Mouse (Mus musculus): ENCODE data around the gene Olfr552. TPM values are rescaled to one million over a fixed set of nuclear protein-coding genes. Genes with fewer than 3 reads are reported as not detected.
"Not testable (repeated sequence)": the region's sequence is repeated elsewhere in the genome, so short reads cannot be mapped to it uniquely, and the experiment has no call there.

Olfr552 gene
- polyA plus RNA-seq, 1 experiment: 0.13 TPM

DNA sequence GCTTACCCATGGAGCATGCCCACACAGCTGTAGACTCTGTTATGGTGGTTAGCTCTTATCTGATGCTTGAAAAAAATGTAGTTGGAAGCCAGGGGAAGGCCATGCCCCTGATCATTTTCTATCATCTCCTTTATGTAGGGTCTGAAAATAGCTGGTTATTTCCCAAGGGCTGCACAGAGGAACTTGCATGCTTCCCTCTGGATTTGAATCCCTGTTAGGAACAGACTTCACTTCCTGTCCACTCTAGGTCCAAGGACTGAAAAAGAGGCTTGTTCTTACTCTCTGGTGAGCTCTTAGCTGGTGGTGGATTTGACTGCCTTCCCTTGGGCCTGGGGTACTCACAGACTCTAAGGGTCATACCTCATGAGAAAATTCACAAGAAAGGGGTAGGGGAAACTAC is 20.5 kb downstream of the Olfr552 start, which contains the start of gene Olfr553:
Olfr553 (minus strand) TSS at position 101 of the 400 bp plus-strand sequence.
- H3K4me1 ChIP-seq (ENCODE audit: control insufficient read depth, insufficient read depth, low read length): peaks cover 3% of the 10 kb centered on the region
- H3K4me3 ChIP-seq (replicated peaks; ENCODE audit: extremely low read depth, low read depth, low read length): no peak within 1 kb of the TSS
- DNase-seq: no peak
- TF ChIP-seq CTCF (IDR thresholded peaks at IDR 0.05; ENCODE audit: insufficient read depth, low read length) (no peak), POLR2A (IDR thresholded peaks at IDR 0.05; ENCODE audit: borderline replicate concordance, extremely low read depth, low read depth, low read length) (no peak)

DNA sequence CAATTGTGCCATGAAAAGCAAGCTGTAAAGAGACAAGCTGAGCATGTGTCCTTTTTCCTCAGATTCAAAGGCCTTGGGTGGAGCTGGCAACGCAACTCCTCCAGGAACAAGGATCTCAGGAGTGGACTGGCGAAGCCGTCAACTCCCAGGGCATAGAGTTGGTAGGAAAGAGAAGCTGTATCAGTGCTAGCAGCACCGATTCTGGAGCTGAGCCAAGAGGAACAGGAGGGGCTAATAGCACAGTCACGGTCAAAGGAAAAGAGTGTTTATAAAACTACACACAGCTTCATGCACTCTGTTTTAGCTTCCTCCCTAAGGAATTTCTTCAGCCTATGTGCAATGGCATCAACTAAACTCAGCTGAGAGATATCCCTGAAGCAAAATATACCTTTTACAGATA is 22.0 kb downstream of the Olfr552 start:
- no peak for DNase-seq
- TF ChIP-seq CTCF (IDR thresholded peaks at IDR 0.05; ENCODE audit: insufficient read depth, low read length): no peak
- TF ChIP-seq POLR2A (IDR thresholded peaks at IDR 0.05; ENCODE audit: borderline replicate concordance, extremely low read depth, low read depth, low read length): no peak
- H3K4me1 ChIP-seq (ENCODE audit: control insufficient read depth, insufficient read depth, low read length): peaks cover 3% of the 10 kb centered on the region

DNA sequence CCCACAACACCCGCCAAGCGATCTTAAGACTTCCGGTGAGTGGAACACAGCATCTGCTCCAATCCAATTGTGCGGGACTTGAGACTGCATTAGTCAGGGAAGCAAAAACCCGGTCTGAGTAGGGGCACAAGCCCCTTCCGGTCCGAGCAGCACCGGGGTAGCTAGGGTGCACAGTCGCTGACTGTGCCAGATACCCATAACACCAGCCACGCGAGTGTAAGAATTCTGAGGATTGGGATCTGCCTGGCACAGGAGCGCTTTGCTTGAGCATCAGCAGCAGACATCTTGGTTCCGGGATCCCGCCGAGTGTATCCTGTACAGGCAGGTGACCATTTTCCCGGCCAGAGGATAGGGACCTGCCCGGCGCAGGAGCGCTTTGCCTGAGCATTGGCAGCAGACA is 22.8 kb downstream of the Olfr552 start:
- WGBS: 84% methylated on average over 19 of the region's 19 CpGs
- not testable (repeated sequence) for H3K4me1 ChIP-seq (ENCODE audit: control insufficient read depth, insufficient read depth, low read length); DNase-seq; H3K4me3 ChIP-seq (replicated peaks; ENCODE audit: extremely low read depth, low read depth, low read length)

More for the DNA sequence above, 22.0 kb downstream of the Olfr552 start:
- H3K4me3 ChIP-seq (replicated peaks; ENCODE audit: extremely low read depth, low read depth, low read length): no peak overlapping the region
- WGBS: 20% methylated on average over 5 of the region's 5 CpGs

DNA sequence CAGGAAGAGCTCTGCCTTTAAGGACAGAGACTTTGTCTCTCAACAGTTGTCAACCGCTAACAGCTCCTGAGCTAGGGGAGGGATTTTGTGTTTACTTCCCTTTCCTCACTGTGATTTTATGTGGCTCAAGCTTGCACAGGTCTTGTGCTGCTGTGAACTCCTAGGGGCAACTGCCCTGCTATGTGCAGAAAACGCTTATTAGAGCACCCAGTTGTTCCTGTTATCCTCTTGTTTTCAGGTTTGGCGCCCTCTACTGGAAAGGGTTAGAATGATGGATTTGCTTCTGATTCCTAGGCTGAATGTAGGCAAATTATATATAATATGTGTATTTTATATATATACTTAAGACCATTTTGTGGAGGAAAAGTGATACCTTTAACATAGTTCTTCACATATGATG is 39.1 kb downstream of the Olfr552 start:
- DNase-seq: peak; percentile 21
- 23% methylated on average over 3 of the region's 3 CpGs for WGBS
- TF ChIP-seq POLR2A (IDR thresholded peaks at IDR 0.05; ENCODE audit: borderline replicate concordance, extremely low read depth, low read depth, low read length): no peak
- 0 out of 2 replicates have a peak, but pooled peaks have one; percentile 11 for TF ChIP-seq CTCF (IDR thresholded peaks at IDR 0.05; ENCODE audit: insufficient read depth, low read length)
- Histone ChIP-seq H3K4me3 (replicated peaks; ENCODE audit: extremely low read depth, low read depth, low read length) (no peak overlapping the region), H3K4me1 (ENCODE audit: control insufficient read depth, insufficient read depth, low read length) (no peaks in the 10 kb centered on the region)

DNA sequence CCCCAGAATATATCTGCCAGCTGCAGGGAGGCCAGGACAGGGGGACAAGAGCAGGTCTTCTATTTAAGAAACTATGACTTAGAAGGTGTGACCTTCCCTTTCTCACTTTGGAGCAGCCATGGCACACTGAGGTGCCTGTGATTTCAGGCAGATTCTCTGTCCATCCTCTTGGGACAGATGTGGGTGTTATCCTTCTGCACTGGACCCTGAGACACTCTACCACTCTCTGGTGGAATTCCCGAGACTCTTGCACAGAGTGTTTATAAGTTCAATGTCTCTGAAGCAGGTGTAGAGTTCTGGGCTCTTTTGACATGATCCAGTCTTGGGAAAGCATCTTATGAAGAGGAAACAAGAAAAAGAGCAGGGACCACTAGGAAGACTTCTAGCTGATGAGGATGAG is 40.6 kb downstream of the Olfr552 start, which contains the start of gene Olfr554:
Olfr554 (plus strand) TSS at position 301 of the 400 bp plus-strand sequence.
- no peak for TF ChIP-seq POLR2A (IDR thresholded peaks at IDR 0.05; ENCODE audit: borderline replicate concordance, extremely low read depth, low read depth, low read length)
- no peak for TF ChIP-seq CTCF (IDR thresholded peaks at IDR 0.05; ENCODE audit: insufficient read depth, low read length)
- Histone ChIP-seq H3K4me3 (replicated peaks; ENCODE audit: extremely low read depth, low read depth, low read length) (no peak within 1 kb of the TSS), H3K4me1 (ENCODE audit: control insufficient read depth, insufficient read depth, low read length) (no peaks in the 10 kb centered on the region)
- no peak for DNase-seq
- 71% methylated on average over 1 of the region's 1 CpGs for WGBS

DNA sequence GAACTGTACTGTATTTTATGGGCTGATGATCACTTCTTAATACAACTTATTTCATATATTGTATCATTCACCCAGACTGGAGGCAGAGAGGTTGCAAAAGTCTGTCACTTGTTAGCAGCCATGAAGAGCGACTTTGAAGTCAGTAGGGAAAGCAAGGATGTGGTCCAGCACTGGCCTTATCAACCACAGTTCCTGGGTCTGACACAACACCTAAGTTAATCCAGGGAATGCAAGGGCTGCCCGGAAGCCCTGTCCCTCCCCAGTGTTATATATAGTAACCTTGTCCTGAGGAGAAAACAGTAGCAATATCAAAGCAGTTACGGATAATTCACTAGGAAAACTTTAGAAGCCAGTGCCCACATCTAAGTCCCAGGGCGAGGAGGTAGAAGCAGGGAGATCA is 47.4 kb downstream of the Olfr552 start:
- not testable (repeated sequence) for DNase-seq; H3K4me1 ChIP-seq (ENCODE audit: control insufficient read depth, insufficient read depth, low read length); H3K4me3 ChIP-seq (replicated peaks; ENCODE audit: extremely low read depth, low read depth, low read length)
- WGBS: 72% methylated on average over 4 of the region's 4 CpGs

Other genes starting within 250 kb of the Olfr552 start
- gene Rrm1, start 156.1 kb upstream of the Olfr552 start, polyA plus RNA-seq (2012; rRNA removed): 5.9 and 7.2 TPM in 2 replicates
- gene Olfr543, start 116.1 kb upstream of the Olfr552 start, polyA plus RNA-seq (2012; rRNA removed): not detected in 2 replicates
- gene Olfr544, start 109.5 kb upstream of the Olfr552 start, polyA plus RNA-seq (2012; rRNA removed): not detected in 2 replicates
- not detected in 2 replicates for gene Olfr545, start 98.2 kb upstream of the Olfr552 start, polyA plus RNA-seq (2012; rRNA removed)
- not detected in 2 replicates for gene Olfr547, start 63.0 kb upstream of the Olfr552 start, polyA plus RNA-seq (2012; rRNA removed)
- not detected in 2 replicates for gene Olfr548-ps1, start 56.9 kb upstream of the Olfr552 start, polyA plus RNA-seq (2012; rRNA removed)
- not detected in 2 replicates for gene Olfr549, start 47.9 kb upstream of the Olfr552 start, polyA plus RNA-seq (2012; rRNA removed)
- 6.1 and 9.7 TPM in 2 replicates for gene Trim21, start 32.3 kb upstream of the Olfr552 start, polyA plus RNA-seq (2012; rRNA removed)
- 8.4 and 9.4 TPM in 2 replicates for gene Olfr550, start 26.3 kb upstream of the Olfr552 start, polyA plus RNA-seq (2012; rRNA removed)
- not detected in 2 replicates for gene Olfr551, start 5.9 kb upstream of the Olfr552 start, polyA plus RNA-seq (2012; rRNA removed)
- gene Olfr553, start 20.4 kb downstream of the Olfr552 start, polyA plus RNA-seq (2012; rRNA removed): not detected in 2 replicates
- gene Olfr554, start 40.7 kb downstream of the Olfr552 start, polyA plus RNA-seq (2012; rRNA removed): not detected in 2 replicates
- gene Olfr555, start 61.1 kb downstream of the Olfr552 start, polyA plus RNA-seq (2012; rRNA removed): not detected in 2 replicates
- gene Olfr556, start 67.1 kb downstream of the Olfr552 start, polyA plus RNA-seq (2012; rRNA removed): 0.12 and 0.19 TPM in 2 replicates
- 16.7 and 23.7 TPM in 2 replicates for gene Trim68, start 89.6 kb downstream of the Olfr552 start, polyA plus RNA-seq (2012; rRNA removed)
- 0.26 TPM in 1 of 2 replicates, not detected in the other for gene Olfr557, start 98.1 kb downstream of the Olfr552 start, polyA plus RNA-seq (2012; rRNA removed)
- 0.17 and 0.37 TPM in 2 replicates for gene Olfr558, start 104.4 kb downstream of the Olfr552 start, polyA plus RNA-seq (2012; rRNA removed)
- not detected in 2 replicates for gene Olfr33, start 121.3 kb downstream of the Olfr552 start, polyA plus RNA-seq (2012; rRNA removed)
- not detected in 2 replicates for gene Olfr559, start 129.7 kb downstream of the Olfr552 start, polyA plus RNA-seq (2012; rRNA removed)
- gene Olfr560, start 161.6 kb downstream of the Olfr552 start, polyA plus RNA-seq (2012; rRNA removed): not detected in 2 replicates
- 0.53 and 1.7 TPM in 2 replicates for gene Olfr78, start 161.7 kb downstream of the Olfr552 start, polyA plus RNA-seq (2012; rRNA removed)
- gene Olfr561, start 173.5 kb downstream of the Olfr552 start, polyA plus RNA-seq (2012; rRNA removed): 0.10 TPM in 1 of 2 replicates, not detected in the other
- gene Olfr564, start 205.7 kb downstream of the Olfr552 start, polyA plus RNA-seq (2012; rRNA removed): not detected in 2 replicates